ENCODE assay signal across 37 mouse cellular contexts in the genomic region with DNA sequence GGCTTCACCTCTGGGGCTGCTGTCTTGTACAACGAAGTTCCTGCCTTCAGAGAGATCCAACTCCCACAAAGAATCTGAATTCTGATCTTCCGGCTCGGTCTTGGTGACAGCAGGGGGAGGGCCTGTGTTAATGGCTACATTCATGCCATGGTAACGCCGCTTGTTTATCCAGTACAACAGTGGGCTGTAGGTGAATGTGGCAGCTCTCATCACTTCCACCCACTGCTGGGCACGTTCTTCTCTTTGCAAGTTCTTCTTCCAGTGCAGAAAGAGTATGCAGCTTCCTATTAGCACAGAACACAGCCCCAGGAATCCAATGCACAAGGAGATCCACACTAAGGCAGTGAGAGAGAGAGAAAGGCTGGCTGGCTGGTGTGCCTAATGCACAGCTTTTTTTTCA. TPM values are rescaled to one million over a fixed set of nuclear protein-coding genes. Genes with fewer than 3 reads are reported as not detected.
A peak's percentile ranks its signal among the peaks of the same experiment; 100 is the strongest.
DNase-seq lines count a peak whose midpoint lies in the region; ATAC-seq and TF ChIP-seq lines count a peak whose summit lies in the region.
"Had no signal": no experiment of that assay in that cellular context is flagged by ENCODE, and none has a peak within 500 bp of the region (broad histone marks: within the 10 kb centered on the region; RNA-seq: fewer than 3 reads in every experiment).

No protein-coding gene starts in this region.

- H3K36me3 ChIP-seq in kidney, postnatal 0 days (ENCODE audit: insufficient read depth, low read length), result no peaks in the 10 kb centered on the region

- no peak overlapping the region for H3K9ac ChIP-seq in kidney, postnatal 0 days (ENCODE audit: low read depth, low read length)
- H3K9ac ChIP-seq: embryonic facial prominence, embryonic 15.5 days; forebrain, embryonic 12.5 days; forebrain, postnatal 0 days; heart, embryonic 13.5 days; hindbrain, embryonic 14.5 days; kidney, embryonic 15.5 days; limb, embryonic 15.5 days; liver, embryonic 13.5 days; midbrain, embryonic 12.5 days; neural tube, embryonic 12.5 days had no signal

- WGBS in kidney, postnatal 0 days, result 19% methylated on average over 6 of the region's 6 CpGs

- peak; percentile 8 for DNase-seq in kidney, postnatal 0 days (ENCODE audit: low spot score)
- no peak for DNase-seq in kidney, postnatal 14 days
- DNase-seq in right cerebral cortex, adult 2 months (ENCODE audit: low spot score in 2 of 2), result peak; percentile 54 to 57
- DNase-seq in right cerebral cortex, postnatal 4 days, result no peak
- DNase-seq in brain, adult 2 months (ENCODE audit: low read depth, low spot score), result peak; percentile 54
- DNase-seq in kidney, adult 18-20 months, result no peak
- no peak for DNase-seq in spleen, postnatal 14 days (ENCODE audit: low spot score in 2 of 2)
- DNase-seq: adrenal gland, adult 2 months; adrenal gland, postnatal 36 days; cerebellum, adult 2 months; cerebellum, postnatal 25 days; forebrain, postnatal 0 days; gastrocnemius, adult 2 months; gastrocnemius, postnatal 36 days; heart, adult 2 months; heart, postnatal 10 days; liver, embryonic 13.5 days; lung, adult 18-20 months; lung, postnatal 4 days; thymus, adult 18-20 months; thymus, postnatal 4 days had no signal

- no peak overlapping the region for H3K4me3 ChIP-seq in kidney, postnatal 0 days (replicated peaks; ENCODE audit: low read depth, low read length)
- H3K4me3 ChIP-seq: embryonic facial prominence, embryonic 10.5 days; embryonic facial prominence, embryonic 15.5 days; forebrain, embryonic 12.5 days; gastrocnemius, adult 2 months; heart, adult 2 months; heart, embryonic 13.5 days; kidney, embryonic 15.5 days; limb, embryonic 10.5 days; limb, embryonic 15.5 days; liver, embryonic 13.5 days; megakaryocyte, embryonic 14.5 days; midbrain, embryonic 12.5 days; myocyte; neural tube, embryonic 12.5 days had no signal

- TF ChIP-seq CTCF in kidney, postnatal 0 days (IDR thresholded peaks at IDR 0.05; ENCODE audit: low read depth), result no peak

- H3K4me2 ChIP-seq in kidney, postnatal 0 days (ENCODE audit: low read length), result no peak overlapping the region
- H3K4me2 ChIP-seq: embryonic facial prominence, embryonic 15.5 days; forebrain, embryonic 12.5 days; heart, embryonic 13.5 days; hindbrain, embryonic 14.5 days; kidney, embryonic 15.5 days; limb, embryonic 15.5 days; liver, embryonic 13.5 days; midbrain, embryonic 12.5 days; neural tube, embryonic 12.5 days had no signal

- H3K27me3 ChIP-seq in kidney, postnatal 0 days (ENCODE audit: insufficient read depth, low read length), result no peaks in the 10 kb centered on the region
- H3K27me3 ChIP-seq: embryonic facial prominence, embryonic 15.5 days; forebrain, embryonic 12.5 days; heart, embryonic 13.5 days; kidney, embryonic 15.5 days; limb, embryonic 15.5 days; liver, embryonic 13.5 days; megakaryocyte, embryonic 14.5 days; midbrain, embryonic 12.5 days; neural tube, embryonic 12.5 days had no signal

- H3K9me3 ChIP-seq in kidney, postnatal 0 days (replicated peaks; ENCODE audit: low read length), result no peaks in the 10 kb centered on the region
- H3K9me3 ChIP-seq: embryonic facial prominence, embryonic 10.5 days; embryonic facial prominence, embryonic 15.5 days; forebrain, embryonic 12.5 days; heart, embryonic 13.5 days; kidney, embryonic 15.5 days; limb, embryonic 10.5 days; limb, embryonic 15.5 days; liver, embryonic 13.5 days; midbrain, embryonic 12.5 days; neural tube, embryonic 12.5 days had no signal

- no peak for ATAC-seq in kidney, postnatal 0 days (replicated peaks; ENCODE audit: low FRiP score, low read depth)
- ATAC-seq: activated CD4-positive, CD25-positive, alpha-beta regulatory T cell, adult 4 months; CD4-positive, CD25-positive, alpha-beta regulatory T cell, adult 4 months; forebrain, postnatal 0 days; intestine, postnatal 0 days; lung, postnatal 0 days had no signal

- no peak overlapping the region for H3K27ac ChIP-seq in kidney, postnatal 0 days
- H3K27ac ChIP-seq: embryonic facial prominence, embryonic 10.5 days; embryonic facial prominence, embryonic 15.5 days; forebrain, embryonic 12.5 days; gastrocnemius, adult 2 months; heart, adult 2 months; heart, embryonic 13.5 days; hindbrain, embryonic 14.5 days; kidney, embryonic 15.5 days; limb, embryonic 10.5 days; limb, embryonic 15.5 days; liver, embryonic 13.5 days; midbrain, embryonic 12.5 days; neural tube, embryonic 12.5 days had no signal

- no peaks in the 10 kb centered on the region for H3K4me1 ChIP-seq in kidney, postnatal 0 days (replicated peaks; ENCODE audit: insufficient read depth, low read length)

RNA-seq across cellular contexts. Expression of a gene that starts 0.5 kb away (rescaled TPM):
- polyA plus RNA-seq in kidney, postnatal 0 days (2015; fragmentation: Nextera tagmentation; extraction: Ambion mirVana), result 0.59 and 0.64 TPM in 2 replicates
- polyA plus RNA-seq: liver, embryonic 13.5 days; midbrain, embryonic 12.5 days; myocyte had no signal

RNA-seq across cellular contexts. Expression of a gene that starts 4.3 kb away (rescaled TPM):
- polyA plus RNA-seq in kidney, postnatal 0 days (2015; fragmentation: Nextera tagmentation; extraction: Ambion mirVana), result 61.6 and 62.1 TPM in 2 replicates

RNA-seq across cellular contexts. Expression of a gene that starts 42.7 kb away (rescaled TPM):
- 28.9 and 30.4 TPM in 2 replicates for polyA plus RNA-seq in kidney, postnatal 0 days (2015; fragmentation: Nextera tagmentation; extraction: Ambion mirVana)

RNA-seq across cellular contexts. Expression of a gene that starts 47.6 kb away (rescaled TPM):
- polyA plus RNA-seq in kidney, postnatal 0 days (2015; fragmentation: Nextera tagmentation; extraction: Ambion mirVana), result 7.4 and 8.9 TPM in 2 replicates

RNA-seq across cellular contexts. Expression of a gene that starts 58.7 kb away (rescaled TPM):
- 20.4 and 21.6 TPM in 2 replicates for polyA plus RNA-seq in kidney, postnatal 0 days (2015; fragmentation: Nextera tagmentation; extraction: Ambion mirVana)

Comparison
In these comparisons a context has a peak if more than half of its experiments do, and no peak if none do; other contexts are left out.
1. DNase-seq: peak in kidney, postnatal 0 days (single experiment), right cerebral cortex, adult 2 months (2 of 2) and brain, adult 2 months (single experiment); none in kidney, postnatal 14 days (single experiment), right cerebral cortex, postnatal 4 days (single experiment), kidney, adult 18-20 months (single experiment) and spleen, postnatal 14 days (0 of 2).